Mouse (Mus musculus) ES-E14 (cell line): ENCODE results near the gene Rnft1.

Experiments
- CHD2 ChIP-seq: IDR thresholded peaks from 2 replicates; pipeline ENCODE4 v1.6.1; 2014; ENCODE audit warnings: mild to moderate bottlenecking, low read depth, low read length, inconsistent platforms
- HCFC1 ChIP-seq: IDR thresholded peaks from 2 replicates; pipeline ENCODE4 v1.6.1; 2012; ENCODE audit warnings: low read length, inconsistent platforms, borderline replicate concordance; ENCODE audit not compliant: insufficient read depth
- MAFK ChIP-seq: IDR thresholded peaks from 2 replicates; pipeline ENCODE4 v1.6.1; 2014; ENCODE audit warnings: mild to moderate bottlenecking, low read depth, low read length, inconsistent platforms; ENCODE audit not compliant: insufficient read depth
- ZC3H11A ChIP-seq: IDR thresholded peaks from 2 replicates; pipeline ENCODE4 v1.6.1; 2012; ENCODE audit warnings: low read depth, mild to moderate bottlenecking, inconsistent platforms, low read length, borderline replicate concordance
- ZNF384 ChIP-seq: IDR thresholded peaks from 2 replicates; pipeline ENCODE4 v1.6.1; 2012; ENCODE audit warnings: low read depth, low read length, inconsistent platforms

GRCm38 (mm10) chr11:86473576-86473975, 10.9 kb upstream of the Rnft1 start:
- TF ChIP-seq ZC3H11A (no peak), CHD2 (no peak), HCFC1 (no peak), ZNF384 (no peak), MAFK (no peak)
